Mouse (Mus musculus) bone marrow, adult 2 months (tissue): Measurements from ENCODE around the gene Spcs2.

Experiments
- CTCF ChIP-seq: fragments of 200-500 bp; IDR thresholded peaks from 2 replicates; pipeline ENCODE4 v1.5.1; 2011; ENCODE audit warnings: low read length, control low read depth; ENCODE audit not compliant: control insufficient read depth, insufficient read depth
- POLR2A ChIP-seq: fragments of 200-500 bp; IDR thresholded peaks from 2 replicates; pipeline ENCODE4 v1.6.1; 2011; ENCODE audit warnings: low read depth, mild to moderate bottlenecking, control low read depth, low read length, borderline replicate concordance; ENCODE audit not compliant: control insufficient read depth

- TF ChIP-seq POLR2A (no peak), CTCF (no peak)
Observed at GRCm38 (mm10) chr7:99845533-99846236, 17.6 kb downstream of the Spcs2 start.
